Mouse (Mus musculus) layer of hippocampus, postnatal 25 days (tissue): Measurements from ENCODE around the gene Taf1c. TPM values are rescaled to one million over a fixed set of nuclear protein-coding genes. Genes with fewer than 3 reads are reported as not detected.

Source experiments
- total RNA-seq, 2 experiments: library from RNA; stranded (reverse); gene quantifications; 2 replicates each; pipeline ENCODE4 v1.2.3; 2021

Gene Taf1c
- total RNA-seq, 2 experiments from 2014 or later, result 10.5 to 11.1 TPM

Other genes with a start within 250 kb of the Taf1c start
- 10 to 100 TPM; 28.7 to 30.0 TPM for gene Mlycd, start 210.3 kb downstream of the Taf1c start, total RNA-seq
- under 1 TPM; 0.42 to 0.49 TPM for gene Osgin1, start 171.1 kb downstream of the Taf1c start, total RNA-seq
- gene Necab2, start 158.5 kb downstream of the Taf1c start, total RNA-seq, result 100 to 1,000 TPM; 101 to 115 TPM
- under 1 TPM; 0.23 to 0.44 TPM for gene Slc38a8, start 103.5 kb downstream of the Taf1c start, total RNA-seq
- 10 to 100 TPM; 69.2 to 78.8 TPM for gene Mbtps1, start 46.5 kb downstream of the Taf1c start, total RNA-seq
- gene Hsdl1, start 30.0 kb downstream of the Taf1c start, total RNA-seq, result 10 to 100 TPM; 42.8 to 46.7 TPM
- gene Dnaaf1, start 30.0 kb downstream of the Taf1c start, total RNA-seq, result under 1 TPM; 0.12 to 0.22 TPM
- gene Adad2, start 7.5 kb upstream of the Taf1c start, total RNA-seq, result under 1 TPM in 1 of 2 experiments, not detected in 1; 0.39 TPM
- 1 to 10 TPM; 3.4 to 4.6 TPM for gene Kcng4, start 30.5 kb upstream of the Taf1c start, total RNA-seq
- gene Wfdc1, start 61.1 kb upstream of the Taf1c start, total RNA-seq, result 1 to 10 TPM; 6.6 to 8.4 TPM
- gene Atp2c2, start 94.8 kb upstream of the Taf1c start, total RNA-seq, result 1 to 10 TPM; 1.8 to 1.9 TPM
- 10 to 100 TPM; 14.1 to 17.0 TPM for gene Tldc1, start 173.2 kb upstream of the Taf1c start, total RNA-seq
- gene Cotl1, start 235.3 kb upstream of the Taf1c start, total RNA-seq, result 100 to 1,000 TPM; 121 to 140 TPM